Mouse (Mus musculus) C2C12 (cell line): ENCODE data around the gene H2-Eb1.

Experiments
- CTCF ChIP-seq: IDR thresholded peaks from one replicate; pipeline ENCODE4 v1.5.1; 2011; ENCODE audit not compliant: control insufficient read depth, insufficient read depth, insufficient read length
- MAX ChIP-seq: IDR thresholded peaks from one replicate; pipeline ENCODE4 v1.6.1; 2011; ENCODE audit warnings: mild to moderate bottlenecking, control low read depth
- MYOG ChIP-seq: IDR thresholded peaks from one replicate; pipeline ENCODE4 v1.6.1; 2011; ENCODE audit not compliant: control insufficient read depth, insufficient read length; ENCODE audit errors: extremely low read depth
- USF1 ChIP-seq: IDR thresholded peaks from one replicate; pipeline ENCODE4 v1.6.1; 2011; ENCODE audit warnings: low read depth, mild to moderate bottlenecking, control low read depth, moderate library complexity

GRCm38 (mm10) chr17:34294249-34294648 lies 11.4 kb upstream of the H2-Eb1 start:
- no peak for TF ChIP-seq CTCF
- TF ChIP-seq MAX, result no peak
- no peak for TF ChIP-seq USF1
- no peak for TF ChIP-seq MYOG
